ENCODE assay signal across 19 mouse cellular contexts in the genomic region with DNA sequence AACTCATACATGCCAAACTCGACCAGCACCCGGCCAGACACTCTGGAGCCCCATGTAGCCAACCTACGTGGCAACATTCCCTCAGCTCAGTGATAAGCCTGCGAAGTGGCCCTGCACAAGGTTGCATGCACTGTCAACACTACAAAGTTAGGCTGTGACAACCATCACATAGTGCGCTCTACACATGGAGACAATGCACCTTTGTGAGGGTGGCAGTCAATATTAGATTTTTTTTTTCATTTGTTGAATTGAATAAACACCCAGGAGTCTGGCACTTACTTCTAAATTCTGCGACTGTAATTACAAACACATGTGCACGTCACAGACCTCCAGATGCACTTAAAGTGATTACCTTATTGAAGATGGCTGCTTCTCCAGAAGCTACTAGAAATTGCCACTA. TPM values are rescaled to one million over a fixed set of nuclear protein-coding genes. Genes with fewer than 3 reads are reported as not detected.
DNase-seq lines count a peak whose midpoint lies in the region; ATAC-seq and TF ChIP-seq lines count a peak whose summit lies in the region.
"Had no signal": no experiment of that assay in that cellular context is flagged by ENCODE, and none has a peak within 500 bp of the region (broad histone marks: within the 10 kb centered on the region; RNA-seq: fewer than 3 reads in every experiment).

No protein-coding gene starts in this region.

- no peaks in the 10 kb centered on the region for H3K36me3 ChIP-seq in heart, embryonic 13.5 days
- H3K36me3 ChIP-seq in heart, adult 2 months (ENCODE audit: control insufficient read depth, insufficient read depth, low read length), result no peaks in the 10 kb centered on the region; the same call in 1 of the 2 replicates
- no peaks in the 10 kb centered on the region for H3K36me3 ChIP-seq in embryonic facial prominence, embryonic 13.5 days
- no peaks in the 10 kb centered on the region for H3K36me3 ChIP-seq in limb, embryonic 10.5 days
- H3K36me3 ChIP-seq in forebrain, embryonic 14.5 days (ENCODE audit: control insufficient read depth, insufficient read depth, low read length), result no peaks in the 10 kb centered on the region
- H3K36me3 ChIP-seq: forebrain, embryonic 15.5 days; liver, embryonic 12.5 days; midbrain, embryonic 12.5 days; neural tube, embryonic 15.5 days had no signal

- no peak overlapping the region for H3K4me3 ChIP-seq in heart, embryonic 13.5 days
- H3K4me3 ChIP-seq in heart, adult 2 months, result no peak overlapping the region
- H3K4me3 ChIP-seq in embryonic facial prominence, embryonic 13.5 days, result no peak overlapping the region
- no peak overlapping the region for H3K4me3 ChIP-seq in limb, embryonic 10.5 days
- no peak overlapping the region for H3K4me3 ChIP-seq in forebrain, embryonic 14.5 days (ENCODE audit: low read depth, low read length)
- H3K4me3 ChIP-seq: forebrain, embryonic 15.5 days; liver, embryonic 12.5 days; midbrain, embryonic 12.5 days; neural tube, embryonic 15.5 days had no signal

- no peak for TF ChIP-seq POLR2A in heart, adult 2 months (IDR thresholded peaks at IDR 0.05; ENCODE audit: insufficient read depth, low read depth, low read length)

- H3K79me2 ChIP-seq in heart, adult 2 months (replicated peaks; ENCODE audit: control insufficient read depth, insufficient read depth, low read length), result no peaks in the 10 kb centered on the region

- no peak overlapping the region for H3K9ac ChIP-seq in heart, embryonic 13.5 days
- no peak overlapping the region for H3K9ac ChIP-seq in heart, adult 2 months (ENCODE audit: low read depth, low read length)
- no peak overlapping the region for H3K9ac ChIP-seq in embryonic facial prominence, embryonic 13.5 days
- no peak overlapping the region for H3K9ac ChIP-seq in forebrain, embryonic 14.5 days (ENCODE audit: low read length)
- H3K9ac ChIP-seq: forebrain, embryonic 15.5 days; liver, embryonic 12.5 days; midbrain, embryonic 12.5 days; neural tube, embryonic 15.5 days had no signal

- peak overlapping the region; percentile 3 for H3K27ac ChIP-seq in heart, embryonic 13.5 days (replicated peaks)
- no peak overlapping the region for H3K27ac ChIP-seq in heart, adult 2 months
- H3K27ac ChIP-seq in embryonic facial prominence, embryonic 13.5 days, result 0 out of 2 replicates have a peak overlapping the region, but pooled peaks have one; percentile 16
- 0 out of 2 replicates have a peak overlapping the region, but pooled peaks have one; percentile 20 for H3K27ac ChIP-seq in limb, embryonic 10.5 days
- no peak overlapping the region for H3K27ac ChIP-seq in forebrain, embryonic 14.5 days (ENCODE audit: low read depth, low read length)
- H3K27ac ChIP-seq: forebrain, embryonic 15.5 days; liver, embryonic 12.5 days; macrophage; midbrain, embryonic 12.5 days; neural tube, embryonic 15.5 days had no signal

- no peak for DNase-seq in heart, adult 2 months
- DNase-seq in MN1 (ENCODE audit: low spot score), result peak; percentile 75
- no peak for DNase-seq in limb, embryonic 10.5 days (ENCODE audit: low spot score)
- no peak for DNase-seq in forebrain, embryonic 14.5 days (ENCODE audit: low spot score)
- DNase-seq in gastrocnemius, postnatal 25 days, result no peak
- DNase-seq: B cell, adult 2 months; cerebellum, postnatal 25 days; gastrocnemius, postnatal 10 days; kidney, adult 11 months; kidney, postnatal 14 days; layer of hippocampus, adult 9-11 months; thymus, postnatal 25 days had no signal

- H3K9me3 ChIP-seq in heart, embryonic 13.5 days, result no peaks in the 10 kb centered on the region
- H3K9me3 ChIP-seq in embryonic facial prominence, embryonic 13.5 days, result no peaks in the 10 kb centered on the region
- H3K9me3 ChIP-seq in limb, embryonic 10.5 days (replicated peaks), result no peaks in the 10 kb centered on the region
- H3K9me3 ChIP-seq in forebrain, embryonic 14.5 days (replicated peaks; ENCODE audit: control insufficient read depth, low read length), result no peaks in the 10 kb centered on the region
- H3K9me3 ChIP-seq: forebrain, embryonic 15.5 days; liver, embryonic 12.5 days; midbrain, embryonic 12.5 days; neural tube, embryonic 15.5 days had no signal

- peaks cover 46% of the 10 kb centered on the region for H3K4me1 ChIP-seq in heart, embryonic 13.5 days
- H3K4me1 ChIP-seq in heart, adult 2 months (ENCODE audit: control insufficient read depth, insufficient read depth, low read length), result no peaks in the 10 kb centered on the region; the same call in 1 of the 2 replicates
- peaks cover 4% of the 10 kb centered on the region; the same call in 1 of the 2 replicates for H3K4me1 ChIP-seq in embryonic facial prominence, embryonic 13.5 days
- peaks cover 20% of the 10 kb centered on the region for H3K4me1 ChIP-seq in limb, embryonic 10.5 days
- peaks cover 15% of the 10 kb centered on the region for H3K4me1 ChIP-seq in forebrain, embryonic 14.5 days (ENCODE audit: control insufficient read depth, insufficient read depth, low read length)
- H3K4me1 ChIP-seq: liver, embryonic 12.5 days had no signal

- WGBS in heart, embryonic 13.5 days, result 41% methylated on average over 7 of the region's 7 CpGs
- WGBS in heart, adult 2 months, result 56% methylated on average over 7 of the region's 7 CpGs
- WGBS in embryonic facial prominence, embryonic 13.5 days, result 38% methylated on average over 7 of the region's 7 CpGs
- 56% methylated on average over 7 of the region's 7 CpGs for whole genome bisulfite sequencing in limb, embryonic 10.5 days
- WGBS in forebrain, embryonic 14.5 days, result 74% methylated on average over 7 of the region's 7 CpGs

- no peak for TF ChIP-seq EP300 in heart, adult 2 months (IDR thresholded peaks at IDR 0.05; ENCODE audit: insufficient read depth, low read depth, low read length)

- H3K27me3 ChIP-seq in heart, embryonic 13.5 days (replicated peaks), result no peaks in the 10 kb centered on the region
- no peaks in the 10 kb centered on the region for H3K27me3 ChIP-seq in heart, adult 2 months (ENCODE audit: control insufficient read depth, insufficient read depth, low read length)
- H3K27me3 ChIP-seq in embryonic facial prominence, embryonic 13.5 days, result no peaks in the 10 kb centered on the region
- no peaks in the 10 kb centered on the region for H3K27me3 ChIP-seq in limb, embryonic 10.5 days (ENCODE audit: low read depth, poor library complexity, severe bottlenecking)
- no peaks in the 10 kb centered on the region for H3K27me3 ChIP-seq in forebrain, embryonic 14.5 days (replicated peaks; ENCODE audit: control insufficient read depth, insufficient read depth, low read length)
- H3K27me3 ChIP-seq: forebrain, embryonic 15.5 days; liver, embryonic 12.5 days; neural tube, embryonic 15.5 days had no signal

- intact Hi-C loops in heart, adult 2 months (cut with DNase I), result no loop called here

- TF ChIP-seq CTCF in heart, adult 2 months (IDR thresholded peaks at IDR 0.05), result no peak

- peak overlapping the region; percentile 2; the same call in 1 of the 2 replicates for H3K4me2 ChIP-seq in heart, embryonic 13.5 days
- no peak overlapping the region for H3K4me2 ChIP-seq in embryonic facial prominence, embryonic 13.5 days
- H3K4me2 ChIP-seq in forebrain, embryonic 14.5 days (ENCODE audit: low read length), result no peak overlapping the region
- H3K4me2 ChIP-seq: forebrain, embryonic 15.5 days; liver, embryonic 12.5 days; midbrain, embryonic 12.5 days; neural tube, embryonic 15.5 days had no signal

- ATAC-seq in heart, embryonic 13.5 days (ENCODE audit: extremely low read depth, insufficient number of reproducible peaks, low FRiP score, low TSS enrichment), result no peak
- ATAC-seq in embryonic facial prominence, embryonic 13.5 days (ENCODE audit: insufficient number of reproducible peaks, insufficient read depth, low FRiP score, low TSS enrichment, low read depth), result no peak
- no peak for ATAC-seq in forebrain, embryonic 14.5 days
- ATAC-seq: liver, embryonic 12.5 days had no signal

RNA-seq across cellular contexts. Expression of a gene that starts 41.5 kb away (rescaled TPM):
- polyA plus RNA-seq in heart, embryonic 13.5 days (2015; fragmentation: Nextera tagmentation; extraction: Ambion mirVana), result 4.4 and 4.5 TPM in 2 replicates
- 1 to 10 TPM; 4.4 TPM for total RNA-seq in heart, adult 2 months (2021)
- 2.6 and 4.1 TPM in 2 replicates for polyA plus RNA-seq in heart, adult 2 months (2012; rRNA removed)
- polyA plus RNA-seq in embryonic facial prominence, embryonic 13.5 days (2015; fragmentation: Nextera tagmentation; extraction: Ambion mirVana), result 17.0 and 21.1 TPM in 2 replicates
- 6.1 and 10.1 TPM in 2 replicates for polyA plus RNA-seq in limb, embryonic 10.5 days (2016; fragmentation: Nextera tagmentation; extraction: Ambion mirVana)
- 4.6 and 5.5 TPM in 2 replicates for polyA plus RNA-seq in forebrain, embryonic 14.5 days (2014; fragmentation: Nextera tagmentation; extraction: Ambion mirVana)
- total RNA-seq in gastrocnemius, postnatal 25 days (2021), result 1 to 10 TPM; 1.2 to 1.3 TPM

Comparison
In these comparisons a context has a peak if more than half of its experiments do, and no peak if none do; other contexts are left out.
1. H3K27ac ChIP-seq: peak in heart, embryonic 13.5 days (single experiment), embryonic facial prominence, embryonic 13.5 days (single experiment) and limb, embryonic 10.5 days (single experiment); none in heart, adult 2 months (single experiment) and forebrain, embryonic 14.5 days (single experiment).